Mouse (Mus musculus) forebrain, embryonic 14.5 days (tissue): ENCODE results near the gene Fam83b. TPM values are rescaled to one million over a fixed set of nuclear protein-coding genes. Genes with fewer than 3 reads are reported as not detected.

Source experiments
- ATAC-seq: fragments of 200-750 bp; cut with Nextera tagmentation; 2 replicates; pipeline ENCODE4 v1.8.0; 2017; ENCODE audit warnings: mild to moderate bottlenecking, moderate library complexity
- DNase-seq: peaks from one replicate; pipeline ENCODE4 v3.0.0-alpha.2; 2015; ENCODE audit warnings: low spot score
- H3K27ac ChIP-seq: fragments of 300-500 bp; sonication (generic); 2 replicates; pipeline ENCODE4 v1.5.1; 2014; ENCODE audit warnings: low read depth, mild to moderate bottlenecking, control low read depth, low read length, moderate library complexity
- H3K27me3 ChIP-seq: fragments of 300-500 bp; sonication (generic); replicated peaks from 2 replicates; pipeline ENCODE4 v1.6.1; 2014; ENCODE audit warnings: low read length, control low read depth, mixed read lengths; ENCODE audit not compliant: control insufficient read depth, insufficient read depth
- H3K36me3 ChIP-seq: fragments of 300-500 bp; sonication (generic); 2 replicates; pipeline ENCODE4 v1.6.1; 2014; ENCODE audit warnings: low read length, control low read depth; ENCODE audit not compliant: control insufficient read depth, insufficient read depth
- H3K4me1 ChIP-seq: fragments of 300-500 bp; sonication (generic); 2 replicates; pipeline ENCODE4 v1.6.1; 2014; ENCODE audit warnings: antibody characterized with exemption, low read length, control low read depth; ENCODE audit not compliant: control insufficient read depth, insufficient read depth
- H3K4me2 ChIP-seq: fragments of 300-500 bp; sonication (generic); 2 replicates; pipeline ENCODE4 v1.6.1; 2014; ENCODE audit warnings: mild to moderate bottlenecking, control low read depth, low read length
- H3K4me3 ChIP-seq: fragments of 300-500 bp; sonication (generic); 2 replicates; pipeline ENCODE4 v1.5.1; 2014; ENCODE audit warnings: low read depth, low read length, control low read depth
- H3K9ac ChIP-seq: fragments of 300-500 bp; sonication (generic); 2 replicates; pipeline ENCODE4 v1.6.1; 2014; ENCODE audit warnings: mild to moderate bottlenecking, low read length, control low read depth, moderate library complexity
- H3K9me3 ChIP-seq: fragments of 300-500 bp; sonication (generic); replicated peaks from 2 replicates; pipeline ENCODE4 v1.6.1; 2016; ENCODE audit warnings: low read length, control low read depth, mixed read lengths; ENCODE audit not compliant: control insufficient read depth
- WGBS: fragments of 180-500 bp; shearing (Covaris S2); extraction: QIAGEN DNeasy Blood & Tissue Kit; methylation state at CpG from one replicate; pipeline ENCODE4 v1.1.7; 2014; 5-methylcytosine and 5-hydroxymethylcytosine counted together
- polyA plus RNA-seq: library from polyadenylated mRNA; unstranded; fragments of >200 nt; fragmentation: Nextera tagmentation; extraction: Ambion mirVana; gene quantifications from 2 replicates; pipeline ENCODE4 v1.2.1, GENCODE M21; 2014

The Fam83b gene
- polyA plus RNA-seq, 1 experiment from 2014 or later = not detected

GRCm38 (mm10) chr9:76565656-76566055 lies 1.3 kb downstream of the Fam83b start:
- Histone ChIP-seq H3K36me3 (no peaks in the 10 kb centered on the region), H3K4me3 (no peak overlapping the region), H3K4me1 (no peaks in the 10 kb centered on the region), H3K9ac (no peak overlapping the region), H3K27ac (no peak overlapping the region), H3K4me2 (no peak overlapping the region), H3K9me3 (no peaks in the 10 kb centered on the region), H3K27me3 (no peaks in the 10 kb centered on the region)
- WGBS = 86% methylated on average over 2 of the region's 2 CpGs
- ATAC-seq (peak; percentile 24; the same call in 1 of the 2 replicates), DNase-seq (no peak)

DNA sequence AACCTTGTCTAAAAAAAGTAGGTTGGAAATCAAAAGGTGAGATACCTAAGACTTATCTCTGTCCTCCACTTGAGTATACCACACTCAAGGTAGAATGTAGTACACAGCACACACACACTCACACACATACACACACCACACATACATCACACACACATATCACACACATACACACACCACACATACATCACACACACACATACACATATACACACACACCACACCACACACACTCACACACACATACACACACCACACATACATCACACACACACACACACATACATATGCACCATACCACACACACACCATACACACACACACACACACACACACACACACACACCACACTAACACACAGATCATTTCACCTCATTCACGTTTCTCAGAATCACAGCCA lies 2.8 kb downstream of the Fam83b start:
- 90% methylated on average over 1 of the region's 1 CpGs for WGBS
- Histone ChIP-seq H3K4me3 (no peak overlapping the region), H3K9ac (no peak overlapping the region), H3K4me2 (no peak overlapping the region), H3K27me3 (no peaks in the 10 kb centered on the region), H3K4me1 (no peaks in the 10 kb centered on the region), H3K27ac (no peak overlapping the region), H3K9me3 (no peaks in the 10 kb centered on the region), H3K36me3 (no peaks in the 10 kb centered on the region)
- ATAC-seq (no peak), DNase-seq (no peak)

DNA sequence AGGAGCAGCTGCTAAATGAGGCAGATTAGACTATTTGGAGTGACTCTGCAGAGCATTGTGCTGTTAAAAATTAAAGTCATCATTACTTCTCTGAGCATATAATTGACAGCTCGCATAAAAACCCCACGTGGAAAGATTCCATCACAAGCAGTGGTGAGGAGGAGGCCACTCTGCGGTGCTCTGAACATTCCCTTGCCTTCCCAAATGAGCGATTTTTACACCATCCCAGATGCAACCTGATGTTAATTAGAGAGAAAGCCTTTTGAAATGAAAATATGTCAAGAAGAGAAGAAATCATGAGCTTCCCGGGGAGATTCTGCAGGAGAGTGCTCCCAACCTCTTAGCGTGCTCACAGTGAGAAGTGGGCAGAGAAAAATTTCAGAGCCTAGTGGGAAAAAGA lies 4.1 kb downstream of the Fam83b start:
- H3K27me3 ChIP-seq = no peaks in the 10 kb centered on the region
- H3K9me3 ChIP-seq = no peaks in the 10 kb centered on the region
- H3K4me2 ChIP-seq = no peak overlapping the region
- H3K4me3 ChIP-seq = no peak overlapping the region
- H3K9ac ChIP-seq = no peak overlapping the region
- H3K4me1 ChIP-seq = no peaks in the 10 kb centered on the region
- DNase-seq (peak; percentile 24), ATAC-seq (no peak)
- 40% methylated on average over 6 of the region's 6 CpGs for WGBS
- H3K36me3 ChIP-seq = no peaks in the 10 kb centered on the region
- H3K27ac ChIP-seq = no peak overlapping the region

- no peaks in the 10 kb centered on the region for H3K4me1 ChIP-seq
- no peak overlapping the region for H3K27ac ChIP-seq
- no peaks in the 10 kb centered on the region for H3K9me3 ChIP-seq
- no peak for ATAC-seq
- WGBS = 89% methylated on average over 2 of the region's 2 CpGs
- no peak overlapping the region for H3K4me2 ChIP-seq
- no peaks in the 10 kb centered on the region for H3K36me3 ChIP-seq
- no peaks in the 10 kb centered on the region for H3K27me3 ChIP-seq
- no peak overlapping the region for H3K9ac ChIP-seq
- no peak overlapping the region for H3K4me3 ChIP-seq
- no peak for DNase-seq
Observed at GRCm38 (mm10) chr9:76559240-76559639, 7.7 kb downstream of the Fam83b start.

GRCm38 (mm10) chr9:76553758-76554157 lies 13.2 kb downstream of the Fam83b start:
- ATAC-seq = no peak
- H3K4me1 ChIP-seq = no peaks in the 10 kb centered on the region
- no peaks in the 10 kb centered on the region for H3K9me3 ChIP-seq
- H3K36me3 ChIP-seq = no peaks in the 10 kb centered on the region
- no peak overlapping the region for H3K9ac ChIP-seq
- H3K27me3 ChIP-seq = no peaks in the 10 kb centered on the region
- no peak for DNase-seq
- H3K4me3 ChIP-seq = no peak overlapping the region
- WGBS = 67% methylated on average over 2 of the region's 2 CpGs
- H3K27ac ChIP-seq = no peak overlapping the region
- H3K4me2 ChIP-seq = no peak overlapping the region

- no peaks in the 10 kb centered on the region for H3K27me3 ChIP-seq
- ATAC-seq (no peak), DNase-seq (no peak)
- no peaks in the 10 kb centered on the region for H3K36me3 ChIP-seq
- H3K9ac ChIP-seq = no peak overlapping the region
- no peak overlapping the region for H3K4me2 ChIP-seq
- no peak overlapping the region for H3K4me3 ChIP-seq
- no peak overlapping the region for H3K27ac ChIP-seq
- WGBS = 74% methylated on average over 1 of the region's 1 CpGs
- H3K4me1 ChIP-seq = no peaks in the 10 kb centered on the region
- no peaks in the 10 kb centered on the region for H3K9me3 ChIP-seq
Observed at GRCm38 (mm10) chr9:76553115-76553514, 13.8 kb downstream of the Fam83b start.

DNA sequence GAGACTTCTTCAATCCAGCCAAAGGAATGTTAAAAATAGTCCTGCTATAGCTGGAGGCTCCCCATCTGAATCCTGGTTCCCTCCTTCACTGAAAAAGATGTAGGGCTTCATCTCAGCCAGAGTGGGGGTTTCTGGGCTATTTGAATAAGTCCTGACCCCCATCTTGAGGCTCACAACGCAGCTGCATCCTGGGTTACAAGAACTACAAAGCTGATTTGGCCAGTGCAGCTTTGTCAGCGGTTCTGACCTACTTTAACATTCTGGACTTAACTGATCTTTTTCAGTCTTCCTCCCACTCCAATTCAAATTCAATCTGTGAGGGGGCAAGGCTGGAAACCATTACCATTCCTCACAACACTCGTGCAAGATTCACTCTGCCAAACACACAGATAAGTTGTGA lies 20.2 kb downstream of the Fam83b start:
- DNase-seq = no peak
- no peak overlapping the region for H3K4me2 ChIP-seq
- H3K4me1 ChIP-seq = no peaks in the 10 kb centered on the region
- no peak overlapping the region for H3K9ac ChIP-seq
- H3K36me3 ChIP-seq = no peaks in the 10 kb centered on the region
- H3K4me3 ChIP-seq = no peak overlapping the region
- no peak overlapping the region for H3K27ac ChIP-seq
- H3K27me3 ChIP-seq = no peaks in the 10 kb centered on the region
- H3K9me3 ChIP-seq = no peaks in the 10 kb centered on the region
- no peak for ATAC-seq
- WGBS = 56% methylated on average over 3 of the region's 3 CpGs

DNA sequence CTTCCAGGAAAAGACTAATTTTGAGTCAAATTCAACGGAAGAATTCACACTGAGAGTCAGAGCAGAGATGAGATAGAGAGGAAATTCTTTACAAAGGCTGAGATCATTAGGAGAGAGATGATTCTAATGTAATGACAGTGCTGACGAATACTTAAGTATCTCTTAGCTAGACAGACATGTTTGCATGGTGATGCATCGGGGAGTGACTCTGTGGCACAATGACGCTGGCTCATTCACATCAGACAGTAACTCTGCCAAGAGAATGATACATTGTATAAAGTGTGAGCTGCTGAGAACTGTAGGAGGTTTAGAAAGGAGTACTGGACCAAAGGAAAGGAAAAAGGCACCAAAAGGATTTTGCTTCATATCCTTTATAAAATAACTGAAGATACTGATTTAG lies 26.2 kb downstream of the Fam83b start:
- Histone ChIP-seq H3K4me1 (no peaks in the 10 kb centered on the region), H3K4me3 (no peak overlapping the region)

DNA sequence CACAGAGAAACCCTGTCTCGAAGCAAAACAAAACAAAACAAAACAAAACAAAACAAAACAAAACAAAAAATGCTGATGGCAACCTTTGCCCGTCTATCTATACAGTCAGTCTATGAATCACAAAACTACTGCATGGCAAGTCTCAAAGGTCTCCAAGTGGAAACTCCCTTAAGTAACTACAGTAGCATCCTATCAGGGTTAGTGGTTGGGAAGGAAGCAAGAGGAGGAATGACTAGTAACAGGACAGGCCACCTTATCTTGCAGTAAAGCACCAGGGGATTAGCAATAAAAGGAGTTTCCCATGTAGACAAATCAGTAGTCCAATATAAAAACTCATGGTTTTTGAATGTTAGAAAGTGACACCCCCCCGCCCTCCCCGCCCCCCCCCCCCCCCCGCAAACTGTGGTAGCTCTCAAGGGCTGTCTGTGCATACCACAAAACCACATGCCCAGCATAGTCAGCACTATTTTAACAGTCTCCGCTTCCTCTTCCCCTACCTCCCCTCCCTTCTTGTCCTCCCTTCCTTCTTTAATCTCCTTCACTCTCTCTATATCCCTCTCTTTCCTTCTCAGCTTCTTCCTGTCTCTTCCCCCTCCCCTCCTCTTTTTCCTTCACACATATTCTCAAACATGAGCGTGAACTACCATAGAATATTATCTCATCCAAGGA lies 26.8 kb downstream of the Fam83b start:
- Histone ChIP-seq H3K4me2 (no peak overlapping the region), H3K27ac (no peak overlapping the region), H3K27me3 (no peaks in the 10 kb centered on the region), H3K36me3 (no peaks in the 10 kb centered on the region), H3K4me3 (no peak overlapping the region), H3K9ac (no peak overlapping the region), H3K9me3 (no peaks in the 10 kb centered on the region), H3K4me1 (no peaks in the 10 kb centered on the region)
- WGBS = 87% methylated on average over 5 of the region's 7 CpGs
- no peak for DNase-seq
- ATAC-seq = no peak

More for the DNA sequence above, 26.2 kb downstream of the Fam83b start:
- ATAC-seq (no peak), DNase-seq (no peak)
- no peaks in the 10 kb centered on the region for H3K9me3 ChIP-seq
- H3K4me2 ChIP-seq = no peak overlapping the region
- no peak overlapping the region for H3K27ac ChIP-seq
- WGBS = 70% methylated on average over 4 of the region's 4 CpGs
- no peak overlapping the region for H3K9ac ChIP-seq
- H3K36me3 ChIP-seq = no peaks in the 10 kb centered on the region
- no peaks in the 10 kb centered on the region for H3K27me3 ChIP-seq
